Mouse (Mus musculus) forebrain, embryonic 10.5 days (tissue): ENCODE data around the gene Zfp984. TPM values are rescaled to one million over a fixed set of nuclear protein-coding genes. Genes with fewer than 3 reads are reported as not detected.
"Not testable (repeated sequence)": the region's sequence is repeated elsewhere in the genome, so short reads cannot be mapped to it uniquely, and the experiment has no call there.

Experiments used
- DNase-seq: peaks from one replicate; pipeline ENCODE4 v3.0.0-alpha.2; 2017; ENCODE audit warnings: low spot score; ENCODE audit errors: extremely low spot score
- H3K27ac ChIP-seq: fragments of 300-500 bp; sonication (generic); 2 replicates; pipeline ENCODE4 v1.5.1; 2016; ENCODE audit warnings: mild to moderate bottlenecking
- H3K27me3 ChIP-seq: fragments of 300-500 bp; sonication (generic); 2 replicates; pipeline ENCODE4 v1.6.1; 2016; ENCODE audit warnings: mild to moderate bottlenecking; ENCODE audit not compliant: poor library complexity, severe bottlenecking
- H3K36me3 ChIP-seq: fragments of 300-500 bp; sonication (generic); replicated peaks from 2 replicates; pipeline ENCODE4 v1.6.1; 2016; ENCODE audit warnings: mild to moderate bottlenecking, moderate library complexity
- H3K4me1 ChIP-seq: fragments of 300-500 bp; sonication (generic); 2 replicates; pipeline ENCODE4 v1.6.1; 2016
- H3K4me3 ChIP-seq: fragments of 300-500 bp; sonication (generic); 2 replicates; pipeline ENCODE4 v1.5.1; 2016; ENCODE audit warnings: mild to moderate bottlenecking, moderate library complexity
- H3K9me3 ChIP-seq: fragments of 300-500 bp; sonication (generic); 2 replicates; pipeline ENCODE4 v1.6.1; 2016; ENCODE audit warnings: mild to moderate bottlenecking, moderate library complexity
- WGBS: fragments of 180-500 bp; shearing (Covaris S2); methylation state at CpG from one replicate; pipeline ENCODE4 v1.1.7; 2016; 5-methylcytosine and 5-hydroxymethylcytosine counted together
- polyA plus RNA-seq: library from polyadenylated mRNA; unstranded; fragments of >200 nt; fragmentation: Nextera tagmentation; extraction: Ambion mirVana; gene quantifications from 2 replicates; pipeline ENCODE4 v1.2.1, GENCODE M21; 2016

Zfp984 gene
- polyA plus RNA-seq, 1 experiment from 2014 or later: 8.2 TPM

DNA sequence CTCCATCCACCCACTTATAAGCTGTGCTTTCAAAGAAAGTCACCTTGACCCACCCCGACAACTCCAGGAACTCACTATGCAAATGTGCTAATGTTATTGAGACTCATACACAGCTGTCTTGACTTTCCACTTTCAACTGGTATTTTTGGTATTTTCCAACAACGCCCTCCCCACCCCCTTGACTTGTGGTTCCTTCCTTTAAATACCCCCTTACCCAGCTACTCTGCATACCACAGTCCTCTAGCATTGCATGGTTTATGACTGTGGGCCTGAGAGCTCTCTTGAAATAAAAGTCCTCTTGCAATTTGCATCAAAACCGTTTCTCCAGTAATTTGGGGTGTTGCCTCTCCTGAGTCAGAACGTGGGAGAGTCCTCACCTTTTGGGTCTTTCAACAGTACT is 1.1 kb downstream of the Zfp984 start:
- 81% methylated on average over 4 of the region's 4 CpGs for WGBS
- H3K4me3 ChIP-seq: peak overlapping the region; percentile 61; the same call in 1 of the 2 replicates
- not testable (repeated sequence) for H3K9me3 ChIP-seq, DNase-seq, H3K27me3 ChIP-seq, H3K27ac ChIP-seq
- H3K36me3 ChIP-seq: peaks cover 21% of the 10 kb centered on the region
- peaks cover 14% of the 10 kb centered on the region for H3K4me1 ChIP-seq

DNA sequence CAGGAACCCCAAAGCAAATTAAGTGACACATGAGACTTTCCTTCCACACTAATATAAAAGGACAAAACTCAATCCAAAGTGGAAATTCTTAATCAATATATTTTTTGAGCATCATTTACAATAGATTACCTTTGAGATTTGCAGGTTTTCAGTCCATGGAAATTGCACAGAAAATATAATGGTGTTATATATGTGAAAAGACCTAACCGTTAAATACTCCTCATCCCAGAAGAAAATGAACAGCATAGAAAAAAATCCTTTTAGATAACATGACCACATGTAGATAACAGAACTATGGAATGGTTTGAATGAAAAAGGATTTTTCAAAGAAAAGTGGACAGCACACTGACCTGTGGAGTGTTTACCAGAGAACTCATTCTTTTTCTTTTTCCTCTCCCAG is 14.3 kb downstream of the Zfp984 start:
- DNase-seq, H3K27me3 ChIP-seq, H3K27ac ChIP-seq, H3K4me1 ChIP-seq, H3K4me3 ChIP-seq: not testable (repeated sequence)
- Histone ChIP-seq H3K36me3 (peaks cover 23% of the 10 kb centered on the region), H3K9me3 (peaks cover 35% of the 10 kb centered on the region)
- 92% methylated on average over 1 of the region's 1 CpGs for WGBS

DNA sequence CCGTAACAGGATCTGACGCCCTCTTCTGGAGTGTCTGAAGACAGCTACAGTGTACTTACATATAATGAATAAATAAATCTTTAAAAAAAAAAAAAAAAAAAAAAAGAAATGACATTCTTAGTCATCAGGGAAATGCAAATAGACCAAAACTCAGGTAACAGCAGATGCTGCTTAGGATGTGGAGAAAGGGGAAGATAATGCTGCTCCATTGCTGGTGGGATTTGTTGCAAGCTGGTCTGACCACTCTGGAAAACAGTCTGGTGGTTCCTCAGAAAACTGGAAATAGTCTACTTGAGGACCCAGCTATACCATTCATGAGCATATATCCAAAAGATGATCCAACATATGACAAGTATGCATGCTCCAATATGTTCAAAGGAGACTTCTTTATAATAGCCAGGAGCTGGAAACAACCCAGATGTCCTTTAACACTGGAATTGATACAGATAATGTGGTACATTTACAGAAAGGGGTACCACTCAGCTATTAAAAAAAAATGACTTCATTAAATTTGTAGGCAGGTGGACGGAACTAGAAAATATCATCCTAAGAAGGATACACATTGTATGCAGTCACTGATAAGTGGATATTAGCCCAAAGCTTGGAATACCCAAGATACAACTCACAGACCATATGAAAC is 15.4 kb downstream of the Zfp984 start:
- WGBS: 97% methylated on average over 3 of the region's 3 CpGs
- H3K4me3 ChIP-seq, H3K27me3 ChIP-seq, DNase-seq, H3K27ac ChIP-seq, H3K4me1 ChIP-seq: not testable (repeated sequence)
- peaks cover 23% of the 10 kb centered on the region for H3K36me3 ChIP-seq
- peaks cover 36% of the 10 kb centered on the region for H3K9me3 ChIP-seq

DNA sequence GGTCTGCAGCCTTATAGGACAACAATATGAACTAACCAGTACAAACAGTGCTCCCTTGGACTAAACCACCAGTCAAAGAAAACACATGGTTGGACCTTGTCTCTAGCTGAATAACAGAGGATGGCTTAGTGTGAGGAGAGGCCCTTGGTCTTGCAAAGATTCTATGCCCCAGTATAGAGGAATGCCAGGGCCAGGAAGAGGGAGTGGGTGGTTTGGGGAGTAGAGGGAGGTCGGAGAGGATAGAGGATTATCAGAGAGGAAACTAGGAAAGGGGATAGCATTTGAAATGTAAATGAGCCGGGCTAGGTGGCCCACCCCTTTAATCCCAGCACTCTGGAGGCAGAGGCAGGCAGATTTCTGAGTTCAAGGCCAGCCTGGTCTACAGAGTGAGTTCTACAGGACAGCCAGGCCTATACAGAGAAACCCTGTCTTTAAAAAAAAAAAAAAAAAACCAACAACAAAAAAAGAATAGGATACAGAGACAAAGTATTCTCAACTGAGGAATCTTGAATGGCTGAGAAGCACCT is 16.1 kb downstream of the Zfp984 start:
- H3K27ac ChIP-seq, H3K4me3 ChIP-seq, DNase-seq, H3K27me3 ChIP-seq, H3K4me1 ChIP-seq: not testable (repeated sequence)
- Histone ChIP-seq H3K9me3 (peaks cover 43% of the 10 kb centered on the region), H3K36me3 (peaks cover 23% of the 10 kb centered on the region)
- WGBS: 64% methylated on average over 2 of the region's 2 CpGs

DNA sequence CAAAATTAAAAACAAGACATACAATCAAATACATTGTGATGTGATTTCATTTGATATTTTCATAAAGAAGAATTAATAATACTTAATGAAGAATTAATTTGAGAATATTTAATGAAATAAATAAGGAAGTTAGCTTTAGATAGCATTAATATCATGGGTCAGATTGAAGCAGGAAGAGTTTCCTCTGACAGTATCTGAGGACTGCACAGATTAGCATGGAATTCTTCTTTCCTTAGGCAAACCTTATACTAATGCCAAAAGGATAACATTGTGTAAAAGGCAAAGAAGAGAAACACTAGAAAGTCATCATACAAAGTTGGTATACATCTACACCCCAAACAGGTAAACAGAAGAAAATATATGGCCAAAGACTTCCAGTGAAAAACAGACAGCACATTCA is 17.9 kb downstream of the Zfp984 start:
- H3K4me1 ChIP-seq, H3K27me3 ChIP-seq, H3K27ac ChIP-seq, H3K4me3 ChIP-seq, DNase-seq: not testable (repeated sequence)
- Histone ChIP-seq H3K9me3 (peaks cover 52% of the 10 kb centered on the region), H3K36me3 (peaks cover 28% of the 10 kb centered on the region)

DNA sequence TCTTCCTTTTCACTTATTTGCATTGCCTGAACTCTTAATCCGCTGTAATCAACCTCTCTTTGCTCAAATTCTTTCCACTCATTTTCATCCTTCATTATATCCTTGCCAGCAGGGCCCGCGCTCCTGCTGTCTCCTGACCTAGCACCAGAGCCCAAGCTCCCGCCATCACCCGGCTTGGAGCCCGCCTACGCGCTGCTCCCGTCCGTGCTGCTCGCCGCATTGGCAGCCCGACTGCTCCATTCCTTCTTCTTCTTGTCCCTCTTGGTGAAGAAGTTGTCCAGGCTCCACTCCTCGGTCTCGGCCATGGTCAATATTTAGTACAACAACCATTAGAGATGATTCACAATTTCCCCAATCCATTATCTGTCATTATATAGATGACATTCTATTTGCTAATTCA is 63.3 kb downstream of the Zfp984 start:
- H3K4me3 ChIP-seq, H3K36me3 ChIP-seq, H3K27ac ChIP-seq, DNase-seq, H3K4me1 ChIP-seq, H3K27me3 ChIP-seq: not testable (repeated sequence)
- WGBS: 93% methylated on average over 14 of the region's 15 CpGs
- H3K9me3 ChIP-seq: peaks cover 25% of the 10 kb centered on the region

DNA sequence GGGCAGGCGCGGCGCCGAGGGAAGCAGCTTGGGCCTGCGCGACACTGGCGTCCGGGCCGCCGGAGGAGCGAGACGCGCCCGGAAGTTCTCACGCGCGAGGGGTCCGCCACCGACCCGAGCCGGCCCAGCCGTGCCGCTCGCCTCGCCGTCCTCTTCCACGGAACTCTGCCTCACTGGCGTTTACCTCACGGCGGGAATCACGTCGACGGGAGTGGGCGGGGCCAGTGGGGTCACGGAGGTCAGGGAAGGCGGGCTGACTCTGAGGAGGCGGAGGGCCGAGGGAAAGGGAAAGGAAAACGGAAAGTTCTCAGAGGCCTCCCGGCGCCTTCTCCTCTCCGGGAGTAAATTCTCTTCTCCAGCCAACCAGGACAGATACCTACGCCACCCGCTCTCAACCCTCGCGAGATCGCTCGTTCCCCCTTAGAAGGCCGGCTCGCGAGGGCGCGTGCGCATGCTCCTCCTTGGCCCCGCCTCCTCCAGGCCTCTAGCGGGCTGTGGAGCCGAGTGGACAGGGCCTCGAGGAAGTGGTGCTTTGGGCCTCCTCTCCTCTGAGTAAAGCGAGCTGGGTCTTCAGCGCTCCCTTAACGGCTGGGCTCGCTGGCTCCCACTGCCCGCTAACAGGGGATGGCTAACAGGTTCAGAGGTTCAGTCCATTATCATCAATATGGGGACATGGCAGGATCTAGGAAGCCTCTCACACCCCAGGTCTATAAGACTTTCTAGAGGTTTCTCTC is 70.8 kb downstream of the Zfp984 start:
- not testable (repeated sequence) for H3K27me3 ChIP-seq, H3K27ac ChIP-seq, H3K4me1 ChIP-seq, H3K36me3 ChIP-seq
- 35% methylated on average over 63 of the region's 63 CpGs for WGBS
- DNase-seq: peak; percentile 26
- peaks cover 23% of the 10 kb centered on the region for H3K9me3 ChIP-seq
- peak overlapping the region; percentile 48 for H3K4me3 ChIP-seq

Other genes starting within 250 kb of the Zfp984 start
- gene Zfp979, start 167.3 kb downstream of the Zfp984 start, polyA plus RNA-seq: 2.8 and 2.9 TPM in 2 replicates
- gene Zfp534, start 107.2 kb downstream of the Zfp984 start, polyA plus RNA-seq: not detected in 2 replicates
- gene Zfp933, start 38.6 kb upstream of the Zfp984 start, polyA plus RNA-seq: 4.7 and 6.0 TPM in 2 replicates
- gene Miip, start 59.0 kb upstream of the Zfp984 start, polyA plus RNA-seq: 70.1 and 73.4 TPM in 2 replicates
- 15.4 and 16.4 TPM in 2 replicates for gene Fv1, start 59.2 kb upstream of the Zfp984 start, polyA plus RNA-seq
- gene Mfn2, start 94.9 kb upstream of the Zfp984 start, polyA plus RNA-seq: 42.9 and 43.4 TPM in 2 replicates
- 20.9 and 23.0 TPM in 2 replicates for gene Plod1, start 127.0 kb upstream of the Zfp984 start, polyA plus RNA-seq
- gene 2510039O18Rik, start 131.1 kb upstream of the Zfp984 start, polyA plus RNA-seq: 9.0 and 9.2 TPM in 2 replicates
- gene Nppb, start 176.0 kb upstream of the Zfp984 start, polyA plus RNA-seq: not detected in 2 replicates
- gene Nppa, start 190.9 kb upstream of the Zfp984 start, polyA plus RNA-seq: 0.31 TPM in 1 of 2 replicates, not detected in the other
- 13.4 and 14.2 TPM in 2 replicates for gene Clcn6, start 229.0 kb upstream of the Zfp984 start, polyA plus RNA-seq
- 27.7 and 30.1 TPM in 2 replicates for gene Mthfr, start 229.3 kb upstream of the Zfp984 start, polyA plus RNA-seq